Mouse (Mus musculus) liver, embryonic 13.5 days (tissue): ENCODE measurements around the gene Frmd5. TPM values are rescaled to one million over a fixed set of nuclear protein-coding genes. Genes with fewer than 3 reads are reported as not detected.
A peak's percentile ranks its signal among the peaks of the same experiment; 100 is the strongest.

Experiments
- ATAC-seq: fragments of 200-750 bp; cut with Nextera tagmentation; 2 replicates; pipeline ENCODE4 v1.8.0; 2017; ENCODE audit warnings: low read depth, mild to moderate bottlenecking, moderate number of reproducible peaks, moderate library complexity
- DNase-seq: peaks from one replicate; pipeline ENCODE4 v3.0.0; 2022
- H3K27ac ChIP-seq: fragments of 300-500 bp; sonication (generic); 2 replicates; pipeline ENCODE4 v1.5.1; 2015; ENCODE audit warnings: moderate library complexity, mild to moderate bottlenecking, inconsistent platforms
- H3K27me3 ChIP-seq: fragments of 300-500 bp; sonication (generic); 2 replicates; pipeline ENCODE4 v1.6.1; 2015; ENCODE audit warnings: mild to moderate bottlenecking, inconsistent platforms
- H3K36me3 ChIP-seq: fragments of 300-500 bp; sonication (generic); 2 replicates; pipeline ENCODE4 v1.6.1; 2015; ENCODE audit warnings: mild to moderate bottlenecking, inconsistent platforms
- H3K4me1 ChIP-seq: fragments of 300-500 bp; sonication (generic); replicated peaks from 2 replicates; pipeline ENCODE4 v1.6.1; 2015; ENCODE audit warnings: inconsistent platforms
- H3K4me2 ChIP-seq: fragments of 300-500 bp; sonication (generic); 2 replicates; pipeline ENCODE4 v1.6.1; 2015; ENCODE audit warnings: inconsistent platforms, mild to moderate bottlenecking, moderate library complexity
- H3K4me3 ChIP-seq: fragments of 300-500 bp; sonication (generic); replicated peaks from 2 replicates; pipeline ENCODE4 v1.5.1; 2015; ENCODE audit warnings: mild to moderate bottlenecking, inconsistent platforms
- H3K9ac ChIP-seq: fragments of 300-500 bp; sonication (generic); 2 replicates; pipeline ENCODE4 v1.6.1; 2015; ENCODE audit warnings: mild to moderate bottlenecking, inconsistent platforms
- H3K9me3 ChIP-seq: fragments of 300-500 bp; sonication (generic); replicated peaks from 2 replicates; pipeline ENCODE4 v1.6.1; 2016; ENCODE audit warnings: inconsistent platforms
- WGBS: fragments of 180-500 bp; shearing (Covaris S2); methylation state at CpG from one replicate; pipeline ENCODE4 v1.1.7; 2015; ENCODE audit not compliant: insufficient replicate concordance; 5-methylcytosine and 5-hydroxymethylcytosine counted together
- polyA plus RNA-seq: library from polyadenylated mRNA; unstranded; fragments of >200 nt; fragmentation: Nextera tagmentation; extraction: Ambion mirVana; gene quantifications from 2 replicates; pipeline ENCODE4 v1.2.1, GENCODE M21; 2015

The Frmd5 gene
- 0.28 and 0.30 TPM in 2 replicates for polyA plus RNA-seq

DNA sequence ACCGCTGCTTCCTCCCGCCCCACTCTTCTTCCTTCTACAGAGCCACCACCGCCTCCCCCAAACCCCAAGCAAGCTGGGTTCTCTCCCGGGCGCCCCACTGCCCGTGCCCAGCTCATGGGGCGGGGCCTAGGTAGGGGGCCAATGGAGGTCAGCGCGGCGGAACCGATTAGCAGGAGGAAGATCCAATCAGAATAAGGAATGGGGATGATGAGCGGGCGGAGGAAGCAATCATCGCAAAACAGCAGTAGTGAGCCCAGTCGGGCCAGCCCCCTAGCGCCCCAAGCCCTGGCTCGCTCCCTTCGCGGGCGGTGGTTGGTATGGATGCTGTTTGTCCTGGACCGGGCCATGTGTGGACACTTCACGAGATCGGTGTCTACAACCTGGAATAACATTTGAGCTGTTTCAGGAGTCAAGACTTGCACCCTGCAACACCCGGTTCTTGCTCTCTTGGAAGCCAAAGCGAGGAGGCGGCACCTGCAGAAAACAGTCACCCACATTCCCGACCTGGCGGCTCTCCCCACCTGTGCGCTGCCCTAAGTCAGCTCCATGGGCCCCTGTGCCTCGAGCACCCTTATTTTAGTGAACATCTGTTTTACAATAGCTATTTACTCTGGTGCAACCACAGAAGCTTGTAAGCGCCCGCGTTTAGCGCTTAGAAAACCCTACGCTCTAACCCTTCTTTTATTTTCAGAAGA, at the start of gene Frmd5:
Gene Frmd5, minus strand, starts transcription at position 129 of the 695 bp plus-strand sequence.
- Histone ChIP-seq H3K4me1 (peaks cover 26% of the 10 kb centered on the region), H3K27ac (no peak within 1 kb of the TSS), H3K27me3 (peaks cover 74% of the 10 kb centered on the region), H3K4me2 (peak within 1 kb of the TSS; percentile 89), H3K36me3 (no peaks in the 10 kb centered on the region), H3K4me3 (peak within 1 kb of the TSS; percentile 67), H3K9me3 (no peaks in the 10 kb centered on the region), H3K9ac (peak within 1 kb of the TSS; percentile 59)
- peak; percentile 85 for DNase-seq
- WGBS: under 1% methylated on average over 35 of the region's 35 CpGs
- ATAC-seq: peak; percentile 98

DNA sequence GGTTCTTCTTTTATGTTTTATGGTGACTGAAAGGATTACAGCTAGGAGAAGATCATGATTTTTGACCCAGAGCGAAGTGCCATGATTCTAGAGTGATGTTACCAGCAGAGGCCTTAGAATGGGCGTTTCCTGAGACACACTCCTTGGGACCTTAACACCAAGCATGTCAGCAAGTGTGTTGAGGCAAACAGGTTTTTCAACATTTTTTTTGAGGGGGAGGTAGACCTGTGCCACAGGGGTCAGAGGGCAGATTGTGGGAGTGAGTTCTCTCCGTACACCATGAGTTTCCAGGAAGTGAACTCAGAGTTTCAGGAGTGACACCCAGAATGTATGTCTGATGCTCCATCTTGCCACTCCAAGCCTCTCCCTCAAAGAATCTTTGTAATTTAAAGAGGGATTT, 47.1 kb upstream of the Frmd5 start:
- no peak overlapping the region for H3K4me2 ChIP-seq
- no peaks in the 10 kb centered on the region for H3K4me1 ChIP-seq
- H3K27me3 ChIP-seq: peaks cover 4% of the 10 kb centered on the region; the same call in 1 of the 2 replicates
- 67% methylated on average over 3 of the region's 3 CpGs for WGBS
- H3K9me3 ChIP-seq: no peaks in the 10 kb centered on the region
- H3K27ac ChIP-seq: no peak overlapping the region
- no peaks in the 10 kb centered on the region for H3K36me3 ChIP-seq
- no peak overlapping the region for H3K4me3 ChIP-seq
- no peak overlapping the region for H3K9ac ChIP-seq
- no peak for ATAC-seq
- no peak for DNase-seq

DNA sequence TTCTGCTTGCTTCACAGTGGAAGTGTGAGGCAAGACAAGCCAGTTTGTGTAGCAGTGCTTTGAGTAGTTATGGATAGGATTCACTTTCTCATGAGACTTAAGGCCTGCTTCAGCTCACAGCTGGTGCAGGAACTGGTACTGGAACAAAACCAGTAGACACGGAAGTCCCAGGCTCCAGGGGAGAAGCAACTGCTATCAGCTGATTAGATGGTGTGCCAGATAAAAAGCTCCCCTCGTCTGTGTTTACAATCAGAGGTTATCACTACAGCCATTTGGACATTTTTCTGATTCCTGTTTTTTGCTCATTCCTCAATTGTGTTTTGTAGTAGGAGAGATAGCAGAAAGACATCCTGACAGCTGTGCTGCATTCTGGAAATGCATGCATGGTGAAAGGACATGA, 45.2 kb upstream of the Frmd5 start:
- H3K27me3 ChIP-seq: peaks cover 4% of the 10 kb centered on the region; the same call in 1 of the 2 replicates
- H3K27ac ChIP-seq: no peak overlapping the region
- no peak overlapping the region for H3K4me2 ChIP-seq
- no peaks in the 10 kb centered on the region for H3K9me3 ChIP-seq
- WGBS: 16% methylated on average over 2 of the region's 2 CpGs
- no peaks in the 10 kb centered on the region for H3K4me1 ChIP-seq
- no peak overlapping the region for H3K4me3 ChIP-seq
- no peak for ATAC-seq
- H3K36me3 ChIP-seq: no peaks in the 10 kb centered on the region
- no peak for DNase-seq
- no peak overlapping the region for H3K9ac ChIP-seq

DNA sequence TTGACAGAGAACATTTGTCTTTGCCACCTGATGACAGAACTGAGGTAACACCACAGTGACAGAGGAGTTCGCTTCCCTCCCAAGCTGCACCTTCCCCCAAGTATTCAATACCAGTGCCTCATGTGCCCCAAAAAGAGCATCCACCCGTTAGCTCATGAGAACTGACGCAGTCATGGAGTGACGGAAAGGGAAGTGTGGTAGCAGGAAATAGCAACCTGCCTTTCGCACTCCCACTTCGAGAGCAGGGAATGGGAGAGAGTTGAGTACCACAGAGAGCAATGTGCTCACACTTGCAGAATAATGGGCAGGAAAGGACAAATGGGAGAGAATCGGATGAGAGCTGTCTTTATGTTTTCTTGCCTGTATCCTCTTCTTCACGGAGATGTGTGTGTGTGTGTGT, 39.2 kb upstream of the Frmd5 start:
- no peak overlapping the region for H3K9ac ChIP-seq
- 50% methylated on average over 8 of the region's 8 CpGs for WGBS
- H3K9me3 ChIP-seq: no peaks in the 10 kb centered on the region
- no peaks in the 10 kb centered on the region for H3K27me3 ChIP-seq
- H3K4me2 ChIP-seq: no peak overlapping the region
- no peak overlapping the region for H3K4me3 ChIP-seq
- DNase-seq: no peak
- H3K27ac ChIP-seq: no peak overlapping the region
- no peak for ATAC-seq
- peaks cover 4% of the 10 kb centered on the region; the same call in 1 of the 2 replicates for H3K4me1 ChIP-seq
- no peaks in the 10 kb centered on the region for H3K36me3 ChIP-seq

DNA sequence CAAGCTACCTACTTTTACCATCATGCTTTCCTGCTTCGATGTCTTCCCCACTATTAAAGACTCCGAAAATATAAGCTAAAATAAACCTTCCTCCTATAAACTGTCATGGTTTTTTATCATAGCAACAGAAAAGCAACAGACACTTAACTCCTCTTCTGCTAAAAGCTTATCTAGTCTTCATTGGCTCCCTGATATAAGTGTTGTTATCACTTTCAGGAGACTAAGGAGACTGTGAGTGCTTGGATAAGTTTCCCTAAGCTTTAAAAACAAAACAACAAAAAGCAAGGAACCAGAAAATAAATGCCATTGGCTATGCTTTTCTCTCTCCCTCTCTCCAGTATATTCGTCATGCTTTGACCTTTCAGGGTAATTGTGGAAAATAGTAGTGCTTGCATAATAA, 35.4 kb upstream of the Frmd5 start:
- Histone ChIP-seq H3K9me3 (no peaks in the 10 kb centered on the region), H3K27me3 (no peaks in the 10 kb centered on the region), H3K27ac (no peak overlapping the region), H3K4me3 (no peak overlapping the region), H3K36me3 (no peaks in the 10 kb centered on the region), H3K4me2 (no peak overlapping the region), H3K9ac (no peak overlapping the region), H3K4me1 (peaks cover 4% of the 10 kb centered on the region; the same call in 1 of the 2 replicates)
- DNase-seq (no peak), ATAC-seq (no peak)
- WGBS: 47% methylated on average over 3 of the region's 3 CpGs

DNA sequence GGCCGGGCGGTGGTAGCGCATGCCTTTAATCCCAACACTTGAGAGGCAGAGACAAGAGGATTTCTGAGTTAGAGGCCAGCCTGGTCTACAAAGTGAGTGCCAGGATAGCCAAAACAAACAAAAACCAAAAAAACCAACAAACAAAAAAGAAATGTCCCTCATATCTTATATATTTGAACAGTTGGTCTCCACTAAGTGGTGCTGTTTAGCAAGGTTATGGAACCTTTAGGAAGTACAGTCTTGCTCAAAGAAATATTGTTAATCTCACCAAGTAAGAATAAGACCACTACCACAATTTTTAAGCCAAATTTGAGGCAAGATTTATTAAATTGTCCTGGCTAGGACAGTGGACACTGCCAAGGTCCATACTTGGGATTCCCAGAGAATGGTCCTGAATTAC, 34.6 kb upstream of the Frmd5 start:
- no peak overlapping the region for H3K4me3 ChIP-seq
- no peaks in the 10 kb centered on the region for H3K9me3 ChIP-seq
- ATAC-seq (no peak), DNase-seq (no peak)
- H3K27ac ChIP-seq: no peak overlapping the region
- WGBS: 84% methylated on average over 3 of the region's 3 CpGs
- no peaks in the 10 kb centered on the region for H3K36me3 ChIP-seq
- no peak overlapping the region for H3K9ac ChIP-seq
- no peak overlapping the region for H3K4me2 ChIP-seq
- peaks cover 4% of the 10 kb centered on the region; the same call in 1 of the 2 replicates for H3K4me1 ChIP-seq
- H3K27me3 ChIP-seq: no peaks in the 10 kb centered on the region

DNA sequence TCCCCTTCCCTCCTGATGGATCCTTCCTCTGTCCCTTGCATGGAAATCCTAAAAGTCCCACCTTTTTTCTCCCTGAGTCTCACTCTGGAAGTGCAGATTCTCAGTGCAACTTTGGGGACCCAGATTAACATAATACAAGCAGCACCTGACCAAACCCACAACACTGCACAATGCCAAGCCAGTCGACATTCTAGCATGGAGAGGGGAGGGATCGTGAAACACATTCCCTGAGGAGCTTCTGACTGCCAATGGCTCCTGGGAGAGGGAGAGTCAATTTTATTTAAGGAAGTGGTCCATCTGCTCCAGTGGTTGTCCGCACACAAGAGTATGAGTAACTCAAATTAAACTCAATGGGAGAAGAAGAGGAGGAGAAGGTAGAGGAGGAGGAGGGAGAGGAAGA, 28.0 kb upstream of the Frmd5 start:
- Histone ChIP-seq H3K9ac (no peak overlapping the region), H3K27ac (no peak overlapping the region), H3K36me3 (no peaks in the 10 kb centered on the region), H3K4me1 (no peaks in the 10 kb centered on the region), H3K4me2 (no peak overlapping the region), H3K9me3 (no peaks in the 10 kb centered on the region), H3K4me3 (no peak overlapping the region), H3K27me3 (0 out of 2 replicates have a peak, but pooled peaks cover 4% of the 10 kb centered on the region)
- ATAC-seq (no peak), DNase-seq (no peak)
- 31% methylated on average over 3 of the region's 3 CpGs for WGBS

DNA sequence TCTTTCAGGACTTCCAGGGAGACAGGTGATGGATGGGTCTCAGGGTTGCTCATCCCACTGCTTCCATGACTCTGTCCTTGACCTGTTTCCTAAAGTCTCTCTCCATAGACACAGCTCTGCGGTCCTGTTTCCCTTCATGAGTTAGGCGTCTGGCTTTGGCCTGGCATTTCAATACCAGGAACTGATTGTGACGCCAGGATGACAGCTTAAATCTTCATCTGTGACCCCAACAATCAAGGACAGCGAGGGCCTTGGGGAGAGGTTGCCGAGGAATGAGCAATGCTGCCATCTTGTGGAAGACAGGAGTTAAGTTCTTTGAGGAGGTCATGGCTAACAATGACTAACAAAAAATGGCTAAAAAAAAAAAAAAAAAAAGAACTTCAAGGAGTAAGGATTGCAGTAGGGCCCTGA, 25.6 kb upstream of the Frmd5 start:
- H3K9me3 ChIP-seq: no peaks in the 10 kb centered on the region
- 5% methylated on average over 5 of the region's 5 CpGs for WGBS
- no peak overlapping the region for H3K4me2 ChIP-seq
- no peak overlapping the region for H3K27ac ChIP-seq
- no peaks in the 10 kb centered on the region for H3K36me3 ChIP-seq
- H3K4me3 ChIP-seq: no peak overlapping the region
- DNase-seq (peak; percentile 27), ATAC-seq (no peak)
- 0 out of 2 replicates have a peak, but pooled peaks cover 4% of the 10 kb centered on the region for H3K27me3 ChIP-seq
- H3K4me1 ChIP-seq: no peaks in the 10 kb centered on the region
- no peak overlapping the region for H3K9ac ChIP-seq

DNA sequence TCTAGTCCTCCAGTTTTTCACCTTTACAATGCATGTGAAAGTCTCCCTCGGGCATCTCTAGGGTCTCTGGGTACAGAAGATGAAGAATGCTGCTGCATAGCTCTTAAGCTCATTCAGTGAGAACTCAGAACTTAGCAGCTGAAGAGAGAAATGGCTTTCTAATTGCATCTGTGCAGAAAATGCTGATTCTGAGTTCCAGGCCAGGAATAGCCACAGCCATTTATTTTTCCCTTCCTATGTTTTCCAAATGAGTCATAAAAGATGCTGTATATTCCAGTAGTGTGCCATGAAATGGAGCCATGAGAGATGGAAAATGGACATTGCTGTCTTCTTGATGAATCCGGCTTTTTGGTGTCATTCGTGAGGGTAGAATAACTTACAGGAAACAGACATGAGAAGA, 21.5 kb upstream of the Frmd5 start:
- no peak for DNase-seq
- Histone ChIP-seq H3K27me3 (no peaks in the 10 kb centered on the region), H3K36me3 (no peaks in the 10 kb centered on the region), H3K27ac (no peak overlapping the region), H3K4me3 (no peak overlapping the region), H3K4me2 (no peak overlapping the region), H3K4me1 (no peaks in the 10 kb centered on the region), H3K9me3 (no peaks in the 10 kb centered on the region), H3K9ac (no peak overlapping the region)
- WGBS: 65% methylated on average over 3 of the region's 3 CpGs
- ATAC-seq: no peak

DNA sequence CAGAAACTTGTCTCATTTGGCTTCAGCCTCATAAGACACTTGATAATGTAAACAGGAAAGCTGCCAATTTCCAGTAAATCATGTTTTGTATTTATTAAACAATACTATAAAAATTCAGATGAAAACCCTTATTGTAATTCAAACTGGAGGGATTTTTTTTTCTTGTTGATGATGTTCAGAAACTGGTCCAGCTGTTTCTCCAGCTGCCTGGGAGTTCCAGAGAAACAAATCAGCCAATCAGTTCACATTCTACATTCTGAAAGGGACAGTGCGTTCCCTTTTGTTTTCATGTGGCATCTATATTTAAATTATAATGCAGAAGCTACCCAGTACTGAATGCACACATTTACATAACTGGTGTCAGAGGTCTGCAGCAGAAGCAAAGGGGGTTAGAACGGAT, 19.3 kb upstream of the Frmd5 start:
- Histone ChIP-seq H3K27ac (no peak overlapping the region), H3K4me1 (no peaks in the 10 kb centered on the region), H3K9ac (no peak overlapping the region), H3K27me3 (no peaks in the 10 kb centered on the region), H3K36me3 (no peaks in the 10 kb centered on the region), H3K9me3 (no peaks in the 10 kb centered on the region), H3K4me3 (no peak overlapping the region), H3K4me2 (no peak overlapping the region)
- DNase-seq: no peak
- 62% methylated on average over 2 of the region's 2 CpGs for WGBS
- ATAC-seq: no peak

DNA sequence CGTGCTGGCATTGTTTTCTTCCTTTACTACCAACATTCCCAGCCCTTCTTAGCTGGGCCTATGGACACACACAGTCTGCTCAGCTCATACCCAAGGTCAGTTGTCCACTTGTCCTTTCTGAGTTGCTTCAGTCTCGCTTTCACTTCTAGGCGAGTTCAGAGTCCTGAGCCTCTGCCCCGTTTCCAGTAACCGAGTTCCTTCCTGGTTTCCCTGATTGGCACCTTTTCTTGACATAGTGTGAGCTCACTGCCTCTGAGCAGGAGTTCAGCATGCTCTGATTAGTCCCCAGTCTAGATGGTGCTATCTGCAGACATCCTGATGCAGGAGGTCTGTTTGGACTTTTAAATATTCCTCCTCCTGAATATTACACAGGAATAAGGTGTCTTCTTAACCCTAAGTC, 17.8 kb upstream of the Frmd5 start:
- Histone ChIP-seq H3K27me3 (no peaks in the 10 kb centered on the region), H3K4me3 (no peak overlapping the region), H3K9me3 (no peaks in the 10 kb centered on the region), H3K9ac (no peak overlapping the region), H3K36me3 (no peaks in the 10 kb centered on the region), H3K4me1 (no peaks in the 10 kb centered on the region), H3K4me2 (no peak overlapping the region), H3K27ac (no peak overlapping the region)
- ATAC-seq (no peak), DNase-seq (no peak)
- 38% methylated on average over 5 of the region's 5 CpGs for whole genome bisulfite sequencing

DNA sequence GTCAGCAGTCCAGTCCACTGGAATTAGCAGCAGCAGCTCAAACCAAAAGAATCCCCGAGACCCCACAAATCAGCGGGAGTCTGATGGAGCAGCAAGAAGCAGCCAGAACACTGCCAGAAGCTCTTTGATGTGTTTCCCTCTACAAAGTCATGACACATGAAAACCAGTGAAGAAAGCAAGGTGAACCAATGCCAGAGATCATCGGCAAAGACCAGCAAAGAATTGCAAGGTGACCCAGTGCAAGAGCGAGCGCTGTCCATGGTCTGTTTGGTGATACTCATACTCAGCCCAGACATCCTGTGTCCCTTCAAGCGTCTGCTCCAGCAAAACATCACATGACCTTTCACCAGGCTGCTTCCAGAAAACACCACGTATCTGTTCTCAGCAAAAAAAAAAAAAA, 14.9 kb upstream of the Frmd5 start:
- ATAC-seq (no peak), DNase-seq (no peak)
- Histone ChIP-seq H3K4me2 (no peak overlapping the region), H3K4me3 (no peak overlapping the region), H3K36me3 (no peaks in the 10 kb centered on the region), H3K9me3 (no peaks in the 10 kb centered on the region), H3K9ac (no peak overlapping the region), H3K27ac (no peak overlapping the region), H3K4me1 (no peaks in the 10 kb centered on the region), H3K27me3 (no peaks in the 10 kb centered on the region; the same call in 1 of the 2 replicates)
- 75% methylated on average over 7 of the region's 7 CpGs for WGBS
